Mouse (Mus musculus): ENCODE measurements at regions not wholly inside any gene's neighbourhood (a gene's known extent, or its start where the extent isn't known, plus 50 kb on each side); places are given as distances from the start of the nearest gene placed in this dataset.

- Histone ChIP-seq H3K4me3 (ENCODE audit: low read depth, low read length) (no peak overlapping the region), H3K27me3 (ENCODE audit: control insufficient read depth, insufficient read depth, low read length) (no peaks in the 10 kb centered on the region), H3K27ac (ENCODE audit: low read depth, low read length) (no peak overlapping the region), H3K4me2 (no peak overlapping the region; the same call in 1 of the 2 replicates), H3K36me3 (ENCODE audit: control insufficient read depth, insufficient read depth, low read length) (no peaks in the 10 kb centered on the region), H3K9me3 (replicated peaks; ENCODE audit: control insufficient read depth, low read length) (no peaks in the 10 kb centered on the region), H3K9ac (ENCODE audit: low read depth, low read length) (no peak overlapping the region), H3K4me1 (ENCODE audit: control insufficient read depth, insufficient read depth, low read length) (no peaks in the 10 kb centered on the region)
- ATAC-seq (replicated peaks; ENCODE audit: insufficient number of reproducible peaks, low FRiP score, low TSS enrichment): 0 out of 2 replicates have a peak, but pooled peaks have one; percentile 35
- 24% methylated on average over 11 of the region's 11 CpGs for WGBS (ENCODE audit: insufficient replicate concordance)
Observed at GRCm38 (mm10) chr2:133020173-133020837, 74.6 kb upstream of the Fermt1 start.

- no peak for ATAC-seq (replicated peaks; ENCODE audit: insufficient number of reproducible peaks, low FRiP score, low TSS enrichment)
- Histone ChIP-seq H3K4me1 (ENCODE audit: control insufficient read depth, insufficient read depth, low read length) (no peaks in the 10 kb centered on the region), H3K9me3 (replicated peaks; ENCODE audit: control insufficient read depth, low read length) (no peaks in the 10 kb centered on the region), H3K9ac (ENCODE audit: low read depth, low read length) (no peak overlapping the region), H3K27ac (ENCODE audit: low read depth, low read length) (no peak overlapping the region), H3K27me3 (ENCODE audit: control insufficient read depth, insufficient read depth, low read length) (no peaks in the 10 kb centered on the region), H3K4me3 (ENCODE audit: low read depth, low read length) (no peak overlapping the region), H3K4me2 (no peak overlapping the region), H3K36me3 (ENCODE audit: control insufficient read depth, insufficient read depth, low read length) (no peaks in the 10 kb centered on the region)
- 74% methylated on average over 3 of the region's 3 CpGs for WGBS (ENCODE audit: insufficient replicate concordance)
Observed at GRCm38 (mm10) chr2:133021244-133021643, 75.5 kb upstream of the Fermt1 start.

- Histone ChIP-seq H3K27ac (ENCODE audit: low read depth, low read length) (no peak overlapping the region), H3K4me1 (ENCODE audit: control insufficient read depth, insufficient read depth, low read length) (no peaks in the 10 kb centered on the region), H3K9ac (ENCODE audit: low read depth, low read length) (no peak overlapping the region), H3K36me3 (ENCODE audit: control insufficient read depth, insufficient read depth, low read length) (no peaks in the 10 kb centered on the region), H3K9me3 (replicated peaks; ENCODE audit: control insufficient read depth, low read length) (no peaks in the 10 kb centered on the region), H3K4me3 (ENCODE audit: low read depth, low read length) (no peak overlapping the region), H3K27me3 (ENCODE audit: control insufficient read depth, insufficient read depth, low read length) (no peaks in the 10 kb centered on the region), H3K4me2 (no peak overlapping the region)
- WGBS (ENCODE audit: insufficient replicate concordance): 82% methylated on average over 2 of the region's 2 CpGs
- no peak for ATAC-seq (replicated peaks; ENCODE audit: insufficient number of reproducible peaks, low FRiP score, low TSS enrichment)
Observed at GRCm38 (mm10) chr2:133027038-133027437, 81.3 kb upstream of the Fermt1 start.

GRCm38 (mm10) chr2:133035421-133035820 is 89.7 kb upstream of the Fermt1 start:
- 67% methylated on average over 3 of the region's 3 CpGs for WGBS (ENCODE audit: insufficient replicate concordance)
- Histone ChIP-seq H3K9me3 (replicated peaks; ENCODE audit: control insufficient read depth, low read length) (no peaks in the 10 kb centered on the region), H3K4me3 (ENCODE audit: low read depth, low read length) (no peak overlapping the region), H3K27me3 (ENCODE audit: control insufficient read depth, insufficient read depth, low read length) (no peaks in the 10 kb centered on the region), H3K27ac (ENCODE audit: low read depth, low read length) (no peak overlapping the region), H3K4me1 (ENCODE audit: control insufficient read depth, insufficient read depth, low read length) (no peaks in the 10 kb centered on the region), H3K4me2 (no peak overlapping the region), H3K36me3 (ENCODE audit: control insufficient read depth, insufficient read depth, low read length) (no peaks in the 10 kb centered on the region), H3K9ac (ENCODE audit: low read depth, low read length) (no peak overlapping the region)
- ATAC-seq (replicated peaks; ENCODE audit: insufficient number of reproducible peaks, low FRiP score, low TSS enrichment): no peak

GRCm38 (mm10) chr2:133040708-133041107 is 95.0 kb upstream of the Fermt1 start:
- 77% methylated on average over 1 of the region's 1 CpGs for WGBS (ENCODE audit: insufficient replicate concordance)
- H3K9me3 ChIP-seq (replicated peaks; ENCODE audit: control insufficient read depth, low read length): no peaks in the 10 kb centered on the region

GRCm38 (mm10) chr2:133077698-133078356 is 132.1 kb upstream of the Fermt1 start:
- Histone ChIP-seq H3K27ac (ENCODE audit: low read depth, low read length) (no peak overlapping the region), H3K27me3 (ENCODE audit: control insufficient read depth, insufficient read depth, low read length) (no peaks in the 10 kb centered on the region), H3K9ac (ENCODE audit: low read depth, low read length) (no peak overlapping the region), H3K9me3 (replicated peaks; ENCODE audit: control insufficient read depth, low read length) (no peaks in the 10 kb centered on the region), H3K4me1 (ENCODE audit: control insufficient read depth, insufficient read depth, low read length) (no peaks in the 10 kb centered on the region), H3K4me2 (no peak overlapping the region), H3K4me3 (ENCODE audit: low read depth, low read length) (no peak overlapping the region), H3K36me3 (ENCODE audit: control insufficient read depth, insufficient read depth, low read length) (no peaks in the 10 kb centered on the region)
- WGBS (ENCODE audit: insufficient replicate concordance): 87% methylated on average over 11 of the region's 11 CpGs
- ATAC-seq (replicated peaks; ENCODE audit: insufficient number of reproducible peaks, low FRiP score, low TSS enrichment): no peak

More at GRCm38 (mm10) chr2:133040708-133041107, 95.0 kb upstream of the Fermt1 start:
- Histone ChIP-seq H3K4me2 (no peak overlapping the region), H3K36me3 (ENCODE audit: control insufficient read depth, insufficient read depth, low read length) (no peaks in the 10 kb centered on the region), H3K27ac (ENCODE audit: low read depth, low read length) (no peak overlapping the region), H3K4me3 (ENCODE audit: low read depth, low read length) (no peak overlapping the region), H3K9ac (ENCODE audit: low read depth, low read length) (no peak overlapping the region), H3K27me3 (ENCODE audit: control insufficient read depth, insufficient read depth, low read length) (no peaks in the 10 kb centered on the region), H3K4me1 (ENCODE audit: control insufficient read depth, insufficient read depth, low read length) (no peaks in the 10 kb centered on the region)
- ATAC-seq (replicated peaks; ENCODE audit: insufficient number of reproducible peaks, low FRiP score, low TSS enrichment): no peak

- Histone ChIP-seq H3K36me3 (ENCODE audit: control insufficient read depth, insufficient read depth, low read length) (no peaks in the 10 kb centered on the region), H3K4me3 (ENCODE audit: low read depth, low read length) (no peak overlapping the region), H3K9ac (ENCODE audit: low read depth, low read length) (no peak overlapping the region), H3K4me2 (no peak overlapping the region), H3K4me1 (ENCODE audit: control insufficient read depth, insufficient read depth, low read length) (no peaks in the 10 kb centered on the region), H3K27me3 (ENCODE audit: control insufficient read depth, insufficient read depth, low read length) (no peaks in the 10 kb centered on the region), H3K27ac (ENCODE audit: low read depth, low read length) (no peak overlapping the region), H3K9me3 (replicated peaks; ENCODE audit: control insufficient read depth, low read length) (no peaks in the 10 kb centered on the region)
- WGBS (ENCODE audit: insufficient replicate concordance): 91% methylated on average over 7 of the region's 7 CpGs
- no peak for ATAC-seq (replicated peaks; ENCODE audit: insufficient number of reproducible peaks, low FRiP score, low TSS enrichment)
Observed at GRCm38 (mm10) chr2:133090976-133091375, 145.3 kb upstream of the Fermt1 start.

GRCm38 (mm10) chr2:133113642-133114041 is 167.9 kb upstream of the Fermt1 start:
- Histone ChIP-seq H3K36me3 (ENCODE audit: control insufficient read depth, insufficient read depth, low read length) (no peaks in the 10 kb centered on the region), H3K4me1 (ENCODE audit: control insufficient read depth, insufficient read depth, low read length) (no peaks in the 10 kb centered on the region), H3K27ac (ENCODE audit: low read depth, low read length) (no peak overlapping the region), H3K4me2 (peak overlapping the region; percentile 20; the same call in 1 of the 2 replicates), H3K27me3 (ENCODE audit: control insufficient read depth, insufficient read depth, low read length) (0 out of 2 replicates have a peak, but pooled peaks cover 3% of the 10 kb centered on the region), H3K9me3 (replicated peaks; ENCODE audit: control insufficient read depth, low read length) (no peaks in the 10 kb centered on the region), H3K9ac (ENCODE audit: low read depth, low read length) (no peak overlapping the region), H3K4me3 (ENCODE audit: low read depth, low read length) (no peak overlapping the region)
- WGBS (ENCODE audit: insufficient replicate concordance): 21% methylated on average over 10 of the region's 10 CpGs
- ATAC-seq (replicated peaks; ENCODE audit: insufficient number of reproducible peaks, low FRiP score, low TSS enrichment): no peak

- Histone ChIP-seq H3K4me2 (no peak overlapping the region), H3K4me1 (ENCODE audit: control insufficient read depth, insufficient read depth, low read length) (no peaks in the 10 kb centered on the region), H3K36me3 (ENCODE audit: control insufficient read depth, insufficient read depth, low read length) (no peaks in the 10 kb centered on the region), H3K27me3 (ENCODE audit: control insufficient read depth, insufficient read depth, low read length) (peaks cover 6% of the 10 kb centered on the region; the same call in 1 of the 2 replicates), H3K9me3 (replicated peaks; ENCODE audit: control insufficient read depth, low read length) (no peaks in the 10 kb centered on the region), H3K9ac (ENCODE audit: low read depth, low read length) (no peak overlapping the region), H3K27ac (ENCODE audit: low read depth, low read length) (no peak overlapping the region), H3K4me3 (ENCODE audit: low read depth, low read length) (no peak overlapping the region)
- 93% methylated on average over 14 of the region's 14 CpGs for WGBS (ENCODE audit: insufficient replicate concordance)
- ATAC-seq (replicated peaks; ENCODE audit: insufficient number of reproducible peaks, low FRiP score, low TSS enrichment): no peak
Observed at GRCm38 (mm10) chr2:133118651-133119050, 172.9 kb upstream of the Fermt1 start.

Data from heart, embryonic 11.5 days (tissue).